Mouse (Mus musculus) neutrophil, adult 5-6 weeks (primary cell): Measurements from ENCODE around the gene Siglec1. TPM values are rescaled to one million over a fixed set of nuclear protein-coding genes. Genes with fewer than 3 reads are reported as not detected.

Experiments used
- ATAC-seq: fragments of 151-379, 151-347 bp; 2 replicates; pipeline ENCODE4 v1.8.0; 2017; ENCODE audit warnings: mild to moderate bottlenecking, moderate TSS enrichment; ENCODE audit not compliant: insufficient number of reproducible peaks, poor library complexity, low FRiP score, severe bottlenecking; ENCODE audit errors: extremely low read depth
- total RNA-seq: library from RNA; stranded (forward); fragments of 200-1000 nt; gene quantifications from 2 replicates; pipeline ENCODE4 v1.2.3, GENCODE M21; 2017

Gene Siglec1
- total RNA-seq, 1 experiment from 2014 or later = 0.47 TPM

GRCm38 (mm10) chr2:131058672-131059071 lies 27.9 kb downstream of the Siglec1 start:
- no peak for ATAC-seq

GRCm38 (mm10) chr2:131056191-131056590 lies 30.4 kb downstream of the Siglec1 start:
- ATAC-seq = no peak

- ATAC-seq = no peak
Measured at GRCm38 (mm10) chr2:131055631-131056030, 30.9 kb downstream of the Siglec1 start.

- no peak for ATAC-seq
Measured at GRCm38 (mm10) chr2:131054646-131055264, 31.8 kb downstream of the Siglec1 start.

- ATAC-seq = no peak
Measured at GRCm38 (mm10) chr2:131053851-131054645, 32.5 kb downstream of the Siglec1 start.

GRCm38 (mm10) chr2:131052862-131053418 lies 33.6 kb downstream of the Siglec1 start:
- no peak for ATAC-seq

GRCm38 (mm10) chr2:131052043-131052442 lies 34.5 kb downstream of the Siglec1 start:
- no peak for ATAC-seq

GRCm38 (mm10) chr2:131046025-131046424 lies 40.5 kb downstream of the Siglec1 start:
- no peak for ATAC-seq

- ATAC-seq = no peak
Measured at GRCm38 (mm10) chr2:131044989-131045720, 41.4 kb downstream of the Siglec1 start.

- ATAC-seq = no peak
Measured at GRCm38 (mm10) chr2:131044354-131044852, 42.2 kb downstream of the Siglec1 start.

GRCm38 (mm10) chr2:131042988-131043387 lies 43.6 kb downstream of the Siglec1 start, which contains the start of gene Gfra4:
Gene Gfra4 (minus strand): TSS chr2:131043088.
- no peak for ATAC-seq

GRCm38 (mm10) chr2:131040854-131041825 lies 45.4 kb downstream of the Siglec1 start:
- ATAC-seq = no peak

- no peak for ATAC-seq
Measured at GRCm38 (mm10) chr2:131038675-131039074, 47.9 kb downstream of the Siglec1 start.

- ATAC-seq = no peak
Measured at GRCm38 (mm10) chr2:131038197-131038596, 48.4 kb downstream of the Siglec1 start.

- no peak for ATAC-seq
Measured at GRCm38 (mm10) chr2:131037226-131037990, 49.2 kb downstream of the Siglec1 start.

- no peak for ATAC-seq
Measured at GRCm38 (mm10) chr2:131036757-131037156, 49.8 kb downstream of the Siglec1 start.

- ATAC-seq = no peak
Measured at GRCm38 (mm10) chr2:131036343-131036742, 50.2 kb downstream of the Siglec1 start.
